Mouse (Mus musculus) megakaryocyte-erythroid progenitor cell, adult 5-6 weeks (primary cell): ENCODE measurements around the gene Cysltr1. TPM values are rescaled to one million over a fixed set of nuclear protein-coding genes. Genes with fewer than 3 reads are reported as not detected.

Experiments used
- ATAC-seq: replicated peaks from 2 replicates; pipeline ENCODE4 v1.8.0; 2016; ENCODE audit warnings: mild to moderate bottlenecking, inconsistent platforms; ENCODE audit not compliant: severe bottlenecking, poor library complexity, low FRiP score, low TSS enrichment
- total RNA-seq, 2 experiments: library from RNA; stranded (forward) in 1 of 2; stranded (reverse) in 1 of 2; fragments of 200-1000, 215-1000 nt in 1 of 2; fragments of >200 nt in 1 of 2; fragmentation: Nextera tagmentation in 1 of 2; gene quantifications; 2 replicates each; pipeline ENCODE4 v1.2.3; 2014 to 2017

Gene Cysltr1
- total RNA-seq (2014; fragmentation: Nextera tagmentation) (not detected in 2 replicates), total RNA-seq (2017) (0.08 and 1.2 TPM in 2 replicates)

- no peak for ATAC-seq
Observed at GRCm38 (mm10) chrX:106603386-106603785, at the start of gene Cysltr1. TSS of gene Cysltr1 (minus strand) at chrX:106603679.

GRCm38 (mm10) chrX:106634799-106635541 lies 31.5 kb upstream of the Cysltr1 start:
- ATAC-seq: no peak

GRCm38 (mm10) chrX:106633543-106633942 lies 30.1 kb upstream of the Cysltr1 start:
- no peak for ATAC-seq

GRCm38 (mm10) chrX:106628514-106628913 lies 25.0 kb upstream of the Cysltr1 start:
- ATAC-seq: no peak

- no peak for ATAC-seq
Observed at GRCm38 (mm10) chrX:106623667-106624066, 20.2 kb upstream of the Cysltr1 start.

GRCm38 (mm10) chrX:106622512-106622911 lies 19.0 kb upstream of the Cysltr1 start:
- ATAC-seq: no peak

GRCm38 (mm10) chrX:106602574-106603258 lies 763 bp downstream of the Cysltr1 start:
- no peak for ATAC-seq

- no peak for ATAC-seq
Observed at GRCm38 (mm10) chrX:106595904-106596303, 7.6 kb downstream of the Cysltr1 start.

GRCm38 (mm10) chrX:106593914-106594313 lies 9.6 kb downstream of the Cysltr1 start:
- ATAC-seq: no peak

GRCm38 (mm10) chrX:106582886-106583285 lies 20.6 kb downstream of the Cysltr1 start, which contains the start of gene Gm5127:
TSS of gene Gm5127 (plus strand) at chrX:106583186.
- no peak for ATAC-seq

- no peak for ATAC-seq
Observed at GRCm38 (mm10) chrX:106582197-106582596, 21.3 kb downstream of the Cysltr1 start.

GRCm38 (mm10) chrX:106580410-106580809 lies 23.1 kb downstream of the Cysltr1 start:
- ATAC-seq: no peak

- no peak for ATAC-seq
Observed at GRCm38 (mm10) chrX:106578966-106579365, 24.5 kb downstream of the Cysltr1 start.

- ATAC-seq: no peak
Observed at GRCm38 (mm10) chrX:106555457-106555856, 48.0 kb downstream of the Cysltr1 start.

GRCm38 (mm10) chrX:106536359-106536758 lies 67.1 kb downstream of the Cysltr1 start:
- no peak for ATAC-seq

Other genes with a start within 250 kb of the Cysltr1 start
- not detected in 2 replicates for gene Fndc3c1, start 118.3 kb downstream of the Cysltr1 start, total RNA-seq (2014; fragmentation: Nextera tagmentation)
- gene Fndc3c1, start 118.3 kb downstream of the Cysltr1 start, total RNA-seq (2017): not detected in 2 replicates
- not detected in 2 replicates for gene Gm5127, start 20.5 kb downstream of the Cysltr1 start, total RNA-seq (2014; fragmentation: Nextera tagmentation)
- gene Gm5127, start 20.5 kb downstream of the Cysltr1 start, total RNA-seq (2017): not detected in 2 replicates
- not detected in 2 replicates for gene Rtl3, start 237.0 kb upstream of the Cysltr1 start, total RNA-seq (2014; fragmentation: Nextera tagmentation)
- gene Rtl3, start 237.0 kb upstream of the Cysltr1 start, total RNA-seq (2017): not detected in 2 replicates